Mouse (Mus musculus): ENCODE measurements around the gene Rpl28. TPM values are rescaled to one million over a fixed set of nuclear protein-coding genes. Genes with fewer than 3 reads are reported as not detected.
"Not testable (repeated sequence)": the region's sequence is repeated elsewhere in the genome, so short reads cannot be mapped to it uniquely, and the experiment has no call there.

Rpl28 gene
- total RNA-seq, 1 experiment from 2014 or later: 777 TPM

DNA sequence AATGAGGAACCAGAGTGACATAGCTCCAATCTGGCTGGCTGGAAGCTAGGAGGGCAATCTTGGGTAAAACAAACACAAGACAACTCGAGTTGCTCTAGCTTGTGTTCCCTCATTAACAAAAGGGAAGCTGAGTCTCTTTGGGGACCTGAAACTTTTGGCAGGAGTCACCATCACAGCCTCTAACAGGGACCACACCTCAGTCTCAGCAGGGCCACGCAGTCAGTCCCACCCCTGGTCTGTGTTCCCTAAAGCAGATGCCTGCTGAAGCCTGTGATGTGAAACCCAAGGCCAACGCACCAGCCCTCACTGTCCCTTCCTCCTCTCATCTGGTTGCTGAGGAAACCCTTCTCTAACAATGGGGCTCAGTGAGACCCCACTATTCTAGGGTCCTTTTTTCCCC, 10.5 kb upstream of the Rpl28 start:
- no peak for ATAC-seq (replicated peaks; ENCODE audit: low read depth, poor library complexity, severe bottlenecking)

DNA sequence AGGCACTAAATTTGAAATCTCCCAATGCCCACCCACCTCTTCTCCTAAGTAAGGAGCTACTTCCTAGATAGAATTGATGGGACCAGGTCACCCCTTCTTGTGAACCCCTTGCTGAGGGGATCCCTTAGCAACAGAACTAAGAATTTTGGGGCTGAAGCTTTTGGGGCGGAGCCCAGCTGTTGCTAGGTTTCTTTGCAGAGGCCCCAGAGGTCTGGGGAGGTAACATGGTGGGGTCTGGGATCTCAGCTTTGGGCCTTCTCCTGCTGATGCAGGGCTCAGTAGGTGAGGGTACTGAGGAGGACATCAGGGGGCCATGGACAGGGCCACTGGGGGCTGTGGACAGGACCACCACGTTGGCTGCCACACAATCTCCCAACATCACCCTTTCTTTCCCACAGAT, 9.9 kb upstream of the Rpl28 start, which contains the start of the genes Il11 and Tmem190:
TSS of gene Il11 (minus strand) at position 101 of the 400 bp plus-strand sequence.
TSS of gene Tmem190 (plus strand) at position 179 of the 400 bp plus-strand sequence.
- no peak for ATAC-seq (replicated peaks; ENCODE audit: low read depth, poor library complexity, severe bottlenecking)

DNA sequence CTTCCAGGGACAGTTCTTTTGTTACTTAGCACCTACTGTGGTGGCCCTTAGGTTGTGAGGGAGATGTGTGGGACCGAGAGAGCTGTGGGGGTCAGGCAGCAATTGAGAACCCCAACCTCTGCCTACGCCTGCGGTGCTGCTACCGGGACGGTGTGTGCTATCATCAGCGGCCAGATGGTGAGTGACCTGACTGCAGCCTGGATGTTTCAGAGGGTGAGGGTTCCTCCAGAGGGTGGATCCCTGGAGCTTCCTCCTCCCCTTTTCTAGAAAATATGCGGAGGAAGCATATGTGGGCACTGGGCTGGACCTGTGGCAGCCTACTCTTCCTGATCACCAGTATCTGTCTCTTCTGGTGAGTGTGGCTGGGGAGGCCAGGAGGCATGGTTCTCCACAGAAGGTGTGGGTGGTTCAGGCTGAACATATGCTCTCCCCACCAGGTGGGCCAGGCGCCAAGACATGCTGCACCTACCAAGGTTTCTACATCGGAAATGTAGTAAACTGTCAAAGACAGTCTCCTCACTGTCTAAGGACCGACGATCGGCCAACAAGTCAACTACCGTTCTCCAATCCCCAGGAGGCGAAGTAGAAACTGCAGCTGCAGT, 8.9 kb upstream of the Rpl28 start:
- peak; percentile 56 for ATAC-seq (replicated peaks; ENCODE audit: low read depth, poor library complexity, severe bottlenecking)

DNA sequence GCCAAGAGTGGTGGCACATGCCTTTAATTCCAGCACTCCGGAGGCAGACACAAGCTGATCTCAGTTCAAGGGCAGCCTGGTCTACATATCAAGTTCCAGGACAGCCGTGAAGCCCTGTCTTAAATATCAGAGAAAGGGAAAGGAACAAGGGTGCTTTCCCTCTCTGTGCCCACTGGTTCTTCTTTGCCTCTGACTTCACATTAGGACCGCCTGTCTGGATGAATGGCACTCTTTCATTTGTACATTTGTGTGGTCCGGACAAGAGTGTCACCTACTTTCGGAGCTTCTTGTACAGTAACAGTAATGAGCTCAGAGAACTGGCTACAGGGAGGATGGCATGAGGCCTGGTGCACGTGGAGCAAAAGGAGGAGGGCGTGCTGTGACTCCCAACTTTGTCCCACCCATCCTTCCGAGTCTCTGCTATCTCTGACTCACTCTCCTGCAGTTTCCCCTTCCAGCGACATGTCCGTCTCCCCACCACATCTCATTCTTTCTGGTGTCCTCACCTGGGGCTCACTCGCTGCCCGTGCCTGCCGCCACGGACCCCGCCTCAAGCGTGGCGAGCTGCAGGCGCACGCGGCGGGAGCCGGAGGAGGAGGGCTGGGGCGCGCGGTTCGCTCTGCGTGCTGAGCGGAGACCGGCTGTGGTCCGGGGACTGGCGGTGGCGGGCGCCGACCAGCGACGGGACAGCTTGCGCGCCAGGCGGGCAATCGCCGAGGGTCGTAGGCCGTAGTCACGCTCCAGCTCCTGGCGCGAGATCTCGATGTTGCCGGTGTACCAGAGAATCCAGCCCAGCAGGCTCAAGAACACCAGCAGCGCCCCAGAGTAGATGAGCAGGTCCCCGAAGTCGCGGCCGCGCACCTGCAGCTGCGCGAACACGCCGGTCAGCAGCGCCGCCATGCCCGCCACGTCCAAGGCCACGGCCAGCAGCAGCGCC, 3.9 kb upstream of the Rpl28 start:
- peak; percentile 37 for ATAC-seq (replicated peaks; ENCODE audit: low read depth, poor library complexity, severe bottlenecking)

DNA sequence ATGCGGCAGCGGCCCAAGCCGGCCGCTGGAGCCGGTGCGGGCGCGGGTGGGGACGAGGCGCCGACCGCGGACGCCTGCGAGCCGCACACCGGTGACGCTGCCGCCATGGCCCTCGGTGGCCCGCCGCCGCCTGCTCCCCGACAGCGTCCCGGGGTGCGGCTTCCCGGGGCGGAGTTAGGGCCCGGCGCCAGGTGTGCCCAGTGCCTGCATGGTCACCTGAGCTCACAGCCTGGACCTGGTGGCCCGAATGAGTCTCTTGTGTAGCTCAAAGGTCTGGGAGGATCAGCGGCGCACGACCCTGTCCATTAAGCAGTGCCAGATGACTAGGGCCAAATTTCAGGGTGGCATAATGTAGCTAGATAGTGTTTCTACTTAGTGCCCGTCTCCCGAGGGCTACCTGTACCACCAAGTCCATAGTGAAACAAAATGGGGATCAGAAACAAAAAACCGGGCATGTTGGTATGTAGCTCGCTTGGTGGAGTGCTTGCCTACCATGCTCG, 3.2 kb upstream of the Rpl28 start, which contains the start of gene Tmem238:
TSS of gene Tmem238 (minus strand) at position 221 of the 500 bp plus-strand sequence.
- ATAC-seq (replicated peaks; ENCODE audit: low read depth, poor library complexity, severe bottlenecking): no peak

DNA sequence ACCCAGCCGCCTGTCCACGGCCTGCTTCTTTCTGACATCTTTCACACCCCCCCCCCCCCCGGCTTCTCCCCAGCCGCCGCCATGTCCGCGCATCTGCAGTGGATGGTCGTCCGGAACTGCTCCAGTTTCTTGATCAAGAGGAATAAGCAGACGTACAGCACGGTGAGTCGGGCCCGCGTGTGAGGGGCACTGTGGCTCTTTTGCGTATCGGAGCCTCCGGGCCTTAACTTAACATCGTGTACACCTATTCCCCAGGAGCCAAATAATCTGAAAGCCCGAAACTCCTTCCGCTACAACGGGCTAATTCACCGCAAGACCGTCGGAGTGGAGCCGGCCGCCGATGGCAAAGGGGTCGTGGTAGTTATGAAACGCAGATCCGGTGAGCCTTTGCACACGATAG, 574 bp downstream of the Rpl28 start:
- not testable (repeated sequence) for ATAC-seq (replicated peaks; ENCODE audit: low read depth, poor library complexity, severe bottlenecking)

DNA sequence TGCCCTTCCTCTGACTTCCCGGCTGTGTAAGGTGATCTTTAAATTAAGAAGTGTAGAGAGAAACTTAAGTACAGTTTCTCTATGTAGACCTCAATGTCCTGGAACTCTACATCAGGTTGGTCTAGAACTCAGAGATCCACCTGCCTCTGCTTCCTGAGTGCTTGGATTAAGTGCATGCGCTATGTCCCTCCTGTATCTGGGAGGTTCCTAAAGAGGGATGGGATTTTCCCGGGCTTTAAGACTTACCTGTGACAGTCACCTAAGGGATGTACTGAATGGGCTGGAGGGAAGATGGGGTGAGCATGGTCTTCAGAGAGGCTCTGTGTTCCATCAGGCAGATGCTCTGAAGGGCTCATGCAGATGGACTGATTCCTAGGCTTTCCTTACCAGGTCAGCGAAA, 1.0 kb downstream of the Rpl28 start:
- no peak for ATAC-seq (replicated peaks; ENCODE audit: low read depth, poor library complexity, severe bottlenecking)

DNA sequence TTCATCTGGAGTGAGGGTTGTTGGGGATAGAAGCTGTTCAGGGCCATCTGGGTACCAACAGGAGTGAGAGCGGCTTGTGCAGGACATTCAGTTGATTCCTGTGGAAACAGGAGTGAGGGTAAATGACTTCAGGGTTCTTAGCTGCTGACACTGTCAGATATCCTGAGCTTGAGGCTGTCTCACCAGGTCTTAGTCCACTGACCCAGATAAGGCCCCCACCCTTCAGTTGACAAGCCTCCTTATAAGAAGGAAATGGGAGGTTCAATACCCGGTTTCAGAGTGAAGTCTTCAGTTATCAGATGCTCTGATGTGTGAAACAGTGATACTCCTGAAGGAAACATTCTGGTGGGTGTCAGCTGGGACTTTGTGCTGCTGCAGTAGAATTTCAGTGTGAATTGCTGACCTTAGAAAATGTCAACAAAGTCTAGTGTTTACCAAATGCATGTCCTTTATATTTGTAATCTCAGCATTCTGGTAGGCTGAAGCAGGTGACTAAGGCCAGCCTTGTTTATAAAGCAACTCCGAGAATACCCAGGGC, 2.0 kb downstream of the Rpl28 start:
- no peak for ATAC-seq (replicated peaks; ENCODE audit: low read depth, poor library complexity, severe bottlenecking)

DNA sequence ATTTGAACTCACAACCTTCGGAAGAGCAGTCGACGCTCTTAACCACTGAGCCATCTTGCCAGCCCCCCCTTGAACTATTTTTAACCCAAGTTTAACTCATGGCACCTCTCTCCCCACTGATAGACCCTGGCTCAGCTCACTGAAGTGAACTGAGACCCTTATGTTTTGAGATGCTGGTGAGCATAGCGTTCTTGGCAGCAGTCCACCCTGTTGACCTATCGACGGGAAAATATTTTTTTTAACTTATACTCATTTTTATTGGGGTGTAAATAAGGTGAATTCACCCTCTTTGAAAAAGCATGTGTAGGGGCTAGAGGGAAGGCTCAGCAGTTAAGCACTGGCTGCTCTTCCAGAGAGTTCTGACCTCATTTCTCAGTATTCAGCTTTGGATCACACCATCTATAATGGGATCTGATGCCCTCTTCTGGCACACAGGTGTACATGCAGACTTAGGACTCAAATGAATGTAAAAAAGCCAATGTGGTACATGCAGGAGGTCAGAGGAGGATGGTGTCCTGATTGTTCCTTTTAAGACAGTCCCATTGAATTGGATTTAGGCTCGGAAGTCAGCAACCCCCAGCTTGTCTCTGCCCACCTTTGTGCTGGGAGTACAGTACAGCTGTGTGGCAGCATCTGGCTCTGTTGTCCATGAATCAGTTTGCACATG, 3.2 kb downstream of the Rpl28 start:
- peak; percentile 28 for ATAC-seq (replicated peaks; ENCODE audit: low read depth, poor library complexity, severe bottlenecking)

DNA sequence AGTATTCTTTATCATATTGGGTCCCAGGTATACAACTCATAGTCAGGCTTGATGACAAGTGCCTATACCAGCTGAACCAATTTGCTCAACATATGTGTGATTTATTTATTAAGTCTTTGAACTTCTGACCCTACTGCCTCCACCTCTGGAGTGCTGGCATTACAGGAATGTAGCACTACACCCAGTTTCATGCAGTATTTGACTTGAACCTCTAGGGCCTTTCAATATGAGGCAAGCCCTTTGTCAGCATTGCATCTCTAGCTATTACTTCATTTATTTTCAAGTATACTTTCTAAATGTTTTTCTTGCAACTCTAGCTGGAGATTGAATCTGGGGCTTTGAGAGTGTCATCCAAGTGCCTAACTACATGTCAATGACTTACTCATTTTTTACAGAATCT, 9.6 kb downstream of the Rpl28 start:
- no peak for ATAC-seq (replicated peaks; ENCODE audit: low read depth, poor library complexity, severe bottlenecking)

DNA sequence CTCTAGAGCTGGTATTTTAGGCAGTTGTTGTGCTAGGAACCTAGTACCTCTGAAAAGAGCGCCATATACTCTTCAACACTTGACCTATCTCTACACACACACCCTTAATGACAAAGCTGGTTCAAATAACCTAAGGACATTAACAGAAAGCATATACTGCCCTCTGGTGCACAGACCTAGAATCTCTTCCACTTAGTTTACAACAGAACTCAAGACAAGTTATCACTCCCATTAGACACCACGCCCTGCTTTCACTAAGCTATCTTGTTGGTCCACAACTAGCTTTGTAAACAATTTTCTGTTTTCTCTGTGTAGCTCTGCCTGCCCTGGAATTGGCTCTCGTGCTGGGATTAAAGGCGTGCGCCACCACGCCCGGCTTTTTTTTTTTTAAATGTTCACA, 14.0 kb downstream of the Rpl28 start:
- peak; percentile 85 for ATAC-seq (replicated peaks; ENCODE audit: low read depth, poor library complexity, severe bottlenecking)

DNA sequence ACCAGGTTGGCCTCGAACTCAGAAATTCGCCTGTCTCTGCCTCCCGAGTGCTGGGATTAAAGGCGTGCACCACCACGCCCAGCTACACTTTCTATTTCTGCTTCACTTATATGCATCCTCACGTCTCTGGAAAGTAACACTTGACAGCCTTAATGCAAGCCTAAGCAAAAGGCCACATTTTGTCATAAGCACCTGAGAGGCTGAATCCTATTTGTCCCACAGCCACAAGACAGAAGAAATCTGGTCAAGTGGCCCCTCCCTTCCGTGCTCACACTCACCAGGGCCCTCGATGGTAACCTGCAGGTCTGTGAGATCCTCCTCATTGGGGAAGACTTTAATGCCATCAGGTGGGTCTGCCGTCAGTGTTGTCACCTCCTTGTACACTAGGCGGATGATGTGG, 18.5 kb downstream of the Rpl28 start:
- not testable (repeated sequence) for ATAC-seq (replicated peaks; ENCODE audit: low read depth, poor library complexity, severe bottlenecking)

DNA sequence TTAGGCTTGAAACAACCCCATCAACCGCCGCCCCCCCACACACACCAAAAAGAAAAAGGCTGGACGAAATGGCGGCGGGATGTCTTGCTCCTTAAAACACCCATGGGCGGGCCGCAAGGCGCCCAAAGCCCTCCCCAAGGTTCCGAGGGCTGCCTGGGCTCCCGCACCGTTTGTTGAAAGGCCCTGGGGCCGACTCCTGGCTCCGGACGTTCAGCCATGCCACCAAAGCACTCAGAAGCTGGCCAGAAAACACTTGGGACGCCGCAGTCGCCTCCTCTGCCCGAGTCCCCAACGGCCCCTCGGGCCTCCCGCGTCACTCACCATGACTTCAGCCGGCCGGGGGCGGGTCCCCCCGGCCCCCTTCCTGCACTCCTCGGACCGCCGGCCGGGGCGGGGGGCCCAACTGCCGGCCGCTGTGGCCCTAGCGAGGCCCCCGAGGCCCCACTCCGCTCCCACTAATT, 19.2 kb downstream of the Rpl28 start:
- ATAC-seq (replicated peaks; ENCODE audit: low read depth, poor library complexity, severe bottlenecking): no peak; the same call in 1 of the 2 replicates

DNA sequence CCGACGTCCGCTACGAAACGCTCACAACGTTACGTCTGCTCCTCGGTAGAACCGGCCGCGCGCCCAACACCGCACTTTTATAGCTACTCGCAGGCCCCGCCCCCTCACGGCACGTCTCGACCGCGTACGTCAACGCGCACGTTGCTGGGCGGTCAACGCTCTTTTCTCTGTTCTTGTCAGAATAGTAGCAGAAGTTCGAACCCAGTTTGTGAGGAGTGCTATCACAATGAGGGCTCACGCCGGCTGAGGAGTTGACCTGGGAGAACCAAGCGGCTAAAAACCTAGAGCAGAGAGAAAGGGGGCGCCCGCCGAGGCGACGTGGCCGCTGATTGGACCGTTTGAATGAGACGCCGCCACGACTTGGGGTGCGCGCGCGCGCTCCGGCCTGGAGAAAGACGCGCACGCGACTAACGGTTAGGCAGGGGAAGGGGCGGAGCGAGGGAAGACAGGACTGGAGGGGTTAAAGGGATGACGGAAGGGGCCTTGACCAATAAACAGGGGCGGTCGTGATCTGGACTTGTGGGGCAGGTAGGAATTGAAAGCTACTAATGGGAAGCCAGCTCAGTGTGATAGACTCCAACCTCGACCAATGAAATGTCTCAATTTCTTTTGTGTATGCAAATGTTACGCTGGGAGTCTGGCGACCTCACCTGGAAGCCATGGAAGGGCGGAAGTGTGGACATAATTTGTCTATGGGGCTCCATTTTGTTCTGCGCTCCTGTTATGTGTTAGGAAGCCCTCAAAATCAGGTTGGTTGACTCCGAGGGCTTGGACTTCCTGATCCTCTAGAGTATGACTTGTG, 19.8 kb downstream of the Rpl28 start, which contains the start of gene Ube2s:
TSS of gene Ube2s (minus strand) at position 288 of the 802 bp plus-strand sequence.
- ATAC-seq (replicated peaks; ENCODE audit: low read depth, poor library complexity, severe bottlenecking): peak; percentile 92

DNA sequence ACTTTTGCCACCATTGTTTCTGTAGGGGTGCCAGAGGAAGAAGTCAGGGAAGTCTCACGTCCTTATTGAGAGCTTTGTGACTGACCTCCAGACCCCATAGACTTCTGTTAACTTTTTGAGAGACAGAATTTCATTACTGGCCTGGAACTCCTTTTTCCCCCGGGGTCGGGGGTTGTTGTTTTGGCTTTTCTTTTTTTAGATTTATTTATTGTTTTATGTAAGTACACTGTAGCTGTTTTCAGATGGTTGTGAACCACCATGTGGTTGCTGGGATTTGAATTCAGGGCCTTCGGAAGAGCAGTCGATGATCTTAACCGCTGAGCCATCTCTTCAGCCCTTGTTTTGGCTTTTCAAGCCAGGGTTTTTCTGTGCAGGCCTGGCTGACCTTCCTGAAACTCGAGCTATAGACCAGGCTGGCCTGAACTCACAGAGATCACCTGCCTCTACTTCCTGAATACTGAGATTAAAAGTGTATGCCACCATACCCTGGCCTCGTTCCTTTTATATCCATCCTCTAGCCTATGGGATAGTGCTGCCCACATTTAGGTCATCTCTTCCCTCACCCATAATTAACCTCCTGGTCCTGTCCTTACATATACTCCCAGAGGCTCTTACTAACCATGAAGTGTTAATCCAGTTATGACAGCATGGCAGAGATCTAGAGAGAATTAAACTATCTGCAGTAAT, 20.6 kb downstream of the Rpl28 start:
- no peak for ATAC-seq (replicated peaks; ENCODE audit: low read depth, poor library complexity, severe bottlenecking)

DNA sequence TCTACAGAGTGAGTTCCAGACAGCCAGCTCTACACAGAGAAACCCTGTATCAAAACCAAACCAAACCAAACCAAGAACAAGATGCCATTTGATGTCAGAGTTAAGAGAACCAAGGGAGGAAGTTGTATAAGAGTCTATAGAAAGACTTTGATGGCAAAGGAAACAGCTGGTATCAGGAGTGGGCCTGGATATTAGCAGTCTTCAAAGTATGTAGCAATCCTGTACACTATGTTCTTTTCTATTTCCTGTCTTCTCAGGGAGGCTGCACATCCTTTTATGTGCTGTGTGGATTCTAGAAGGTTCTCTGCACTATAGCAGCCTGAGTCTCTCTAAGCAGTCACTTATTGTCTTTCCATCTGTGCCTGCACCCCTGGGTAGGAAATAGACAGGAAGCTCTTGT, 23.9 kb downstream of the Rpl28 start:
- no peak for ATAC-seq (replicated peaks; ENCODE audit: low read depth, poor library complexity, severe bottlenecking)

DNA sequence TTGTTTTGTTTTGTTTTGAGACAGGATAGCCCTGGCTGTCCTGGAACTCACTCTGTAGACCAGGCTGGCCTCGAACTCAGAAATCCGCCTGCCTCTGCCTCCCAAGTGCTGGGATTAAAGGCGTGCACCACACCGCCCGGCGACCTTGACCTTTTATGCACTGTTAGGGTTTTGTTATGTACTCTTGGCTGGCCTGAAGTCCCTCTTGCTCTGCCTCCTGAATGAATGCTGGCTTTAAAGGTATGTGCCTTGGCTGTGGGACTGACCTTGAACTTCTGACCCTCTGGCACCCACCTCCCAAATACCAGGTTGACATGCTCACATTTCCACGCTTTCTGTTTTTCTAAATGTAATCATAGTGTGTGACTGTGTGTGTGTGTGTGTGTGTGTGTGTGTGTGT, 28.3 kb downstream of the Rpl28 start:
- ATAC-seq (replicated peaks; ENCODE audit: low read depth, poor library complexity, severe bottlenecking): not testable (repeated sequence)

DNA sequence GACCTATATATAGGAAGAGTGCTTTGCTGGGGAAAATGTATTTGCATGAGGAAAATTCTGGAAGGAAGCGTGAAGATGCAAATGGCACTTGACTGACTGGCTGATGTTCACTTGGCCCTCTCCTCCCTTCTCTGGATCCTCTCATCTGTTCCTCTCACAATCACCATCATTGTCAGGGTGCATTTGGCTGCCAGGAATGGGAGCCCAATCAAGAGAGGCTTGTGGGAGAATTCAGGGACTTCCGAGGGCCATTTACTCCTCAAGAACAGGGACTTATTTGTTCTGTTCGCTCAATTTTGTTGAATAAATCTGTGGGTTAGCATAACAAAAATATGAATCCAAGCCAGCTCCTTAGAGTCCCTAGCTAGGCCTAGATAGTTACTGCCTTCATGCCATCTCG, 29.0 kb downstream of the Rpl28 start:
- no peak for ATAC-seq (replicated peaks; ENCODE audit: low read depth, poor library complexity, severe bottlenecking)
